Mouse (Mus musculus) erythroblast, embryonic 14.5 days (primary cell): ENCODE measurements around the gene 0610010K14Rik.

ENCODE experiments used
- GATA1 ChIP-seq: IDR thresholded peaks from 2 replicates; pipeline ENCODE4 v1.6.1; 2012; ENCODE audit warnings: low read length, inconsistent platforms, mixed read lengths
- TAL1 ChIP-seq: IDR thresholded peaks from 3 replicates; pipeline ENCODE4 v1.6.1; 2012; ENCODE audit warnings: low read length, inconsistent platforms, mixed read lengths

GRCm38 (mm10) chr11:70225798-70226601 is 11.7 kb downstream of the 0610010K14Rik start:
- TF ChIP-seq GATA1 (no peak), TAL1 (no peak)
